Mouse (Mus musculus): ENCODE data around the gene Enah. TPM values are rescaled to one million over a fixed set of nuclear protein-coding genes. Genes with fewer than 3 reads are reported as not detected.
A peak's percentile ranks its signal among the peaks of the same experiment; 100 is the strongest.

The Enah gene
- polyA plus RNA-seq, 1 experiment from 2014 or later, result 37.9 TPM

DNA sequence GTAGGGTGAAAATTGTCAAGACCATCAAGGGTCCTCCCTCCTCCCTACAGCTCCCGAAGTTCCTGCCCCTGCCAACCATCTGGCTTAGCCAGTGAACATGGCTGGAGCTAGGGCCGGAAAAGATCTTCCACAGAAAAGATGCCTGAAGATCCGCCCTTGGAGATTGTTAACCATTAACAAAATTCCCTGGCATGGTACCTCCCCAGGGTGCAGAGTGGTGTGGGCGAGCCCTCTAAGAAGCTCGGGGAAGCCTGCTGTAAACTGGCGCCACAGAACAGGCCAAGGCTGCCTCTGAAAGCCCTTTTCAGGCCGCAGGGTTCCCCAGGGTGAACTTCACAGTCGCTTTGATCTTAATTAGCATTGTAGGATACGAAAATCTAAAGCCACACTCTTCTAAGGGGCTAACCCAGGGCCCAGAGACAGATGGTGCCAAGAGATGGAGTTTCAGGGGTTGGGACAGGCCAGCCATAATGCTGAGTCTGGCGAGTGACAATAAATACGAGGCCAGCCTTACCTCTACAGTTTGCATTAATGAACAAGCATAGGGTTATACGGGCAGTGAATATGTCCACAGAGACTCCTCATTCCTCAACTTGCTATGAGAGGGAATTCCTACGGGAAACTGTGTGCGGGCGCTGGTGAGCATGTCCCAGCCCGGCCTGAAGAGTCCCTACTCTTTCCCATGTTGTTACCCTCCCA lies 157.0 kb downstream of the Enah start:
- Histone ChIP-seq H3K4me1 (replicated peaks) (peaks cover 7% of the 10 kb centered on the region), H3K9me3 (no peaks in the 10 kb centered on the region), H3K4me3 (no peak overlapping the region), H3K9ac (no peak overlapping the region), H3K4me2 (no peak overlapping the region), H3K36me3 (no peaks in the 10 kb centered on the region), H3K27me3 (0 out of 2 replicates have a peak, but pooled peaks cover 3% of the 10 kb centered on the region), H3K27ac (no peak overlapping the region)
- ATAC-seq (ENCODE audit: low FRiP score), result no peak
- 47% methylated on average over 16 of the region's 16 CpGs for WGBS

DNA sequence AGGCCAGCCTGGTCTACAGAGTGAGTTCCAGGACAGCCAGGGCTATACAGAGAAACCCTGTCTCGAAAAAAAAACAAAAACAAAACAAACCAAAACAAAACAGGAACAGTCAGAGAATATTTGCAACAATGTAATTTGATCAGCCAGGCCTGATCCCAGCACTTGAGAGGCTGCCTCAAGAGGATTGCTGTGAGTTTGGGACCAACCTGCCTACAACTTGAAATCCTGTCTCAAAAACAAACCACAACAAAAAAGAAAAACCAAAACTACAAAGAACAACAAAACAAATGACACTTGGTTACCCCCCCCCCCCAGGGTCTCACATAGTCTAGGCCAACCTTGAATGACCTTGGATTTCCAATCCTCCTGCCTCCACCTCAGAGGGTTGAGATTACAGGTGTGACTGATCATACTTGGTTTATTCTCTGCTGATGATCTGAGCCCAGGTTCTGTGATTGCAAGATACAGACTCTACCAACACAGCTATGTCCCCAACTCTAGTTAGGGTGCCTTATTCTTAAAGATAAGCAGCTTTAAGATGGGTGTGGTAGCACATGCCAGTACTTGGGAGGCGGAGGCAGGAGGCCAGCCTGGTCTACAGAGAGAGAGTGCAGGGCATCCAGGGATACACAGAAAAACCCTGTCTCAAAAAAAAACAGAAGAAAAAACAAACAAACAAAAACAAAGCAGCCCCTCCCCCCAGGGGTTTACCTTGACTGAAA lies 158.4 kb downstream of the Enah start:
- Histone ChIP-seq H3K36me3 (no peaks in the 10 kb centered on the region), H3K27ac (no peak overlapping the region), H3K4me2 (no peak overlapping the region), H3K4me1 (replicated peaks) (peaks cover 7% of the 10 kb centered on the region), H3K4me3 (no peak overlapping the region), H3K9me3 (no peaks in the 10 kb centered on the region), H3K9ac (no peak overlapping the region), H3K27me3 (0 out of 2 replicates have a peak, but pooled peaks cover 3% of the 10 kb centered on the region)
- 76% methylated on average over 2 of the region's 2 CpGs for WGBS
- no peak for ATAC-seq (ENCODE audit: low FRiP score)

DNA sequence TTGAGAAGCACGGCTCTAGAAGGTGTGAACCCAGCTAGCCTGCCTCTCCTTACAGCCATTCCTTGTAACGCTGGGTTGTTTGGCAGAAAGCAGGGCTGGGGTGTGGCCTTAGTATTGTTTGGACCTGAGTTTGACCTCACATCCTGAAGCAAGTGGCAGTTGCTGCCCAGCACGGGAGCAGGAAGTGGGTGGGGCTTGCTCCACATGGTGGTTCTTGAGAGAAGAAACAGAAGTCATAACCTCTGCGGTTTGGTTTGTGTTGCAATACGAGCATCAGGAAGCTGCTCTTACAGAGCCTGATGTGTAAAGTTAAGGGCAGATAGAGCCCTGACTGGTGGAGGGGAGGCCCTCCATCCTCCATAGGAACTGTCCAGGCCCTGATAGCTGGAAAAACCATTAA lies 159.1 kb downstream of the Enah start:
- Histone ChIP-seq H3K9ac (no peak overlapping the region), H3K27me3 (0 out of 2 replicates have a peak, but pooled peaks cover 3% of the 10 kb centered on the region), H3K36me3 (no peaks in the 10 kb centered on the region), H3K4me2 (no peak overlapping the region), H3K9me3 (no peaks in the 10 kb centered on the region), H3K27ac (no peak overlapping the region), H3K4me1 (replicated peaks) (peaks cover 7% of the 10 kb centered on the region), H3K4me3 (no peak overlapping the region)
- 40% methylated on average over 5 of the region's 5 CpGs for WGBS
- ATAC-seq (ENCODE audit: low FRiP score), result no peak

DNA sequence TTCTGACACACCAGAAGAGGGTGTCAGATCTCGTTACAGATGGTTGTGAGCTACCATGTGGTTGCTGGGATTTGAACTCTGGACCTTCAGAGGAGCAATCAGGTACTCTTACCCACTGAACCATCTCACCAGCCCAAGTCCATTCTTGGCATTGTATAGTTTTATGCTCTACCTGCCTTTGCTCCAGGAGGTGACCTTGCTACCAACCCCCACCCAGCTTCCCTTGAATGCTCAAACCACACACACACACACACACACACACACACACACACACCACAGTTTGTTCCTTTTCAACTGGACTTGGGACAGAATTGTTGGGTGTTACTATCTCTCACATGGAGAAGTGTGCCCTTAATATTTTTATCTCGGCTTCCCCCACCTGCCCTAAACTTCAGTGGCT lies 163.5 kb downstream of the Enah start:
- 94% methylated on average over 2 of the region's 2 CpGs for WGBS
- no peak overlapping the region for H3K4me2 ChIP-seq
- no peaks in the 10 kb centered on the region for H3K9me3 ChIP-seq
- no peak overlapping the region for H3K27ac ChIP-seq
- no peaks in the 10 kb centered on the region for H3K36me3 ChIP-seq
- no peak overlapping the region for H3K9ac ChIP-seq
- no peak overlapping the region for H3K4me3 ChIP-seq
- no peak for ATAC-seq (ENCODE audit: low FRiP score)
- peaks cover 9% of the 10 kb centered on the region for H3K4me1 ChIP-seq (replicated peaks)
- H3K27me3 ChIP-seq, result 0 out of 2 replicates have a peak, but pooled peaks cover 3% of the 10 kb centered on the region

DNA sequence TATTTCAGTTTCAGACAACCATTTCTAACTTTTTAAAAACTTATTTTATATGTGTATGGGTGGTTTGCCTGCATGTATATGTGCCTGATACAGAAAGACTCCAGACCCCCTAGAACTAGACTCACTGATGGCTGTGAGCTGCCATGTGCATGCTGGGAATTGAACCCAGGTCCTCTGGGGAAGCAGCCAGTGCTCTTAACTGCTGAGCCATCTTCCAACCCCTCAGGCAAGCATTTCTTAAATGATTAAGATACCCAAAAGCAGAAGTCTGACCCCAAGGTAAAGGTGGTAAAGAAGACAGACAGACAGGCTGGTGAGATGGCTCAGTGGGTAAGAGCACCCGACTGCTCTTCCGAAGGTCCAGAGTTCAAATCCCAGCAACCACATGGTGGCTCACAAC lies 165.0 kb downstream of the Enah start:
- Histone ChIP-seq H3K27me3 (0 out of 2 replicates have a peak, but pooled peaks cover 3% of the 10 kb centered on the region), H3K4me2 (no peak overlapping the region), H3K9me3 (no peaks in the 10 kb centered on the region), H3K9ac (no peak overlapping the region), H3K27ac (no peak overlapping the region), H3K4me3 (no peak overlapping the region), H3K36me3 (no peaks in the 10 kb centered on the region), H3K4me1 (replicated peaks) (peaks cover 9% of the 10 kb centered on the region)
- no peak for ATAC-seq (ENCODE audit: low FRiP score)
- 98% methylated on average over 2 of the region's 2 CpGs for WGBS

DNA sequence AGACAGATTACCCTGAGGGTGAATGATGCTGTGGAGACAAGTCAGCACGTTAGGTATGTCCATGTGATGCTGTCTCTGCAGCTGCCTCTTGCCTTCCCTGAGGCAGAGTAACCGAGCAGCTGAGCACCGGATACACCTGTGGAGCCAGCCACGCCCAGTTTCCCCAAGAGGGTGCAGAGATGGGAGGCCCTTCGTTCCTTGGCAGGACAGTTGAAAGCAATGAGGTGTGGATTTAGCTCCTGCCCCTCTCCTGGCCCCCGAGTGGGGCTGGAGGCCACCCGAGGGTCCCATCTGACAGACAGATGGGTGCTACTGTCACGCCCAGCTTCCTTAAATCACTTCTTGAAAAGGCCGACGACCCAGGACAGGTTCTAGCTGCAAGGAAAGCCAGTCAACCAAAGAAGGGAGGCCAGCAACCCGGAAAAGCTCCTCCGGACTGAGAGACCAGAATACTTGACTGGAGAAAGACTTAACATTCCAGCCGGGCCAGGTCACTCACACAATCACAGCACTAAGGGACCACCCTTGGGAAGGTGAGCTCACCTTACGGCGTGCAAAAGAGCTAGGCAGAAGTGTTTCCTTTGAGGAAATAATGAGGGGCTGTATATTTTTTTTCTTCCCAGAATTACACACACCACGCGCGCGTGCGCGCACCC lies 166.6 kb downstream of the Enah start:
- H3K27ac ChIP-seq, result no peak overlapping the region
- ATAC-seq (ENCODE audit: low FRiP score), result no peak
- WGBS, result 14% methylated on average over 21 of the region's 21 CpGs
- 0 out of 2 replicates have a peak, but pooled peaks cover 3% of the 10 kb centered on the region for H3K27me3 ChIP-seq
- H3K9me3 ChIP-seq, result no peaks in the 10 kb centered on the region
- H3K36me3 ChIP-seq, result no peaks in the 10 kb centered on the region
- H3K4me1 ChIP-seq (replicated peaks), result peaks cover 9% of the 10 kb centered on the region
- H3K9ac ChIP-seq, result peak overlapping the region; percentile 24; the same call in 1 of the 2 replicates
- no peak overlapping the region for H3K4me3 ChIP-seq
- peak overlapping the region; percentile 39 for H3K4me2 ChIP-seq

DNA sequence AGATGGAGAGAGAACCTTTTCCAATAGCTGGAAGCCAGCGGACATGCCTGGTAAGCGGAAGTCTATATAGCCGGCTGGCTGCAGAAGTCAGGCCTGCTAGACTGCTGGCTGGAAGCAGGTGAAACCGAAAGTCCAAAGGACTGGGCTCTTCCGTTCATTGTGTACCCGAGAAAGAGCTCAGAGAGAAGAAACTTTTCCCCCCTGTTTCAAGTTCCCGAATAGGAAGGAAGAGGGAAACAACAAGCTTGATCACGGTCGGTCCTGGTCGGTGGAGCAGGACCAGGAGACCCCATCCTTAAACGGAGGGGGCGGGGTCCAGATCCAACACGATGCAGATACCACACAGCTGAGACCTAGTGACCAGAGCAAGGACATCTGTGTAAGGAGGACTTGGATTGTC lies 167.3 kb downstream of the Enah start:
- no peak overlapping the region for H3K27ac ChIP-seq
- H3K9ac ChIP-seq, result no peak overlapping the region
- H3K36me3 ChIP-seq, result no peaks in the 10 kb centered on the region
- no peaks in the 10 kb centered on the region for H3K9me3 ChIP-seq
- no peak overlapping the region for H3K4me2 ChIP-seq
- 54% methylated on average over 13 of the region's 13 CpGs for WGBS
- no peak overlapping the region for H3K4me3 ChIP-seq
- peaks cover 9% of the 10 kb centered on the region for H3K4me1 ChIP-seq (replicated peaks)
- H3K27me3 ChIP-seq, result 0 out of 2 replicates have a peak, but pooled peaks cover 3% of the 10 kb centered on the region
- ATAC-seq (ENCODE audit: low FRiP score), result no peak

DNA sequence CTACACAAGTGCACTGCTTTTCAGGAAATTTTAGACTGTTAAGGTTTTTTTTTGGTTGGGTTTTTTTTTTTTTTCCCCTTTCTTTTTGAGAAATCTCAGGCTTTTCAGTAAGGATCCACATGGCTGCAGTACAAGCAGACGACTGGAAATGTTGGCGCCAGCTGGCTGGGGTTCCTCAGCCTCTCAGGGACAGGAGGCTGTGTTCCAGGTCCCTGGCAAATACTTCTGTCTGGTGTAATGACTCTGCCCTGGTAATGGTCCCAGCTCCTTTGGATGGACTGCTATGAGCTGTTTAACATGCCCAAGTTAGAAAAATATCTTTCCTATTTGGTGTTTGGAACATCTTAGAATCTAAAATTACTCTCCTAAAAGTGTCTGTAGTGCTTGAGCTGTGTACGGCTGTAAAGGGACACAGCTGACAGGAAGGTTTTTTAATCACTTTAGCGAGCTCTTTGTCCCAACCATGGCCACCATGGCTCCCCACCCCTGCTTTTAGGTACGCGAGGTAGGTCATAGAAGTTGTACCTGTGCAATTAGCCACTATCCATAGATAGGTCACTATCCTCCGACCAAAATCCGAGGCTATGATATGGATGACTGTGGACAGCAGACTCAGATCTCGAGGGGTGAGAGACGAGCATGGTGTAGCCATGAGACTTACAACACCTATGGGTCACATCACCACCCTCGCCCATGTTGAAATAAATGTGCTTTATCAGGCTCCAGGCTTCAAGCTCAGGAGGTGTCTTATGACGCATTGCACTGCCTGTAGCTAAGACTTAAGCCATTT lies 168.1 kb downstream of the Enah start:
- Histone ChIP-seq H3K4me1 (replicated peaks) (peaks cover 9% of the 10 kb centered on the region), H3K4me2 (no peak overlapping the region), H3K27ac (no peak overlapping the region), H3K9ac (no peak overlapping the region), H3K27me3 (0 out of 2 replicates have a peak, but pooled peaks cover 3% of the 10 kb centered on the region), H3K36me3 (no peaks in the 10 kb centered on the region), H3K4me3 (no peak overlapping the region), H3K9me3 (no peaks in the 10 kb centered on the region)
- 92% methylated on average over 12 of the region's 12 CpGs for WGBS
- no peak for ATAC-seq (ENCODE audit: low FRiP score)

DNA sequence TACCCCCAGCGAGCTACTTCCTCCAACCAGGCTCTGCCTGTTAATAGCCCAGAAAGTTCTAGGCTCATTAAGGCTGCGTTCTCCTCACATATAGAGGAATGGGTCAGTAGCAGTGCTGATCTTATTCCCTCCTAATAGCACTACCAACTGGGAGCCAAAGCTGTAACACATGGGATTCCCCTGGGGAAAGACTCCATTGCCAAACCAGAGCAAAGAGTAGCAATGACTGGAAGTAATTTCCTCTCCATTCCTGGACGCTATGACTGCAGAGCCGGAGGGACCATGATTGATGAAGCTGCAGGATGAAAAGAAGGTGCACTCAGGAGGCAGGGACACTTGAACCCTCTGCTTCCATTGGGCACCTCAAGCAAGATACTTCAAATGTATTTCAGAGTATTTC lies 169.3 kb downstream of the Enah start:
- no peak for ATAC-seq (ENCODE audit: low FRiP score)
- Histone ChIP-seq H3K27ac (no peak overlapping the region), H3K4me1 (replicated peaks) (peaks cover 9% of the 10 kb centered on the region), H3K9ac (no peak overlapping the region), H3K27me3 (0 out of 2 replicates have a peak, but pooled peaks cover 3% of the 10 kb centered on the region), H3K36me3 (no peaks in the 10 kb centered on the region), H3K9me3 (no peaks in the 10 kb centered on the region), H3K4me3 (no peak overlapping the region), H3K4me2 (no peak overlapping the region)
- WGBS, result 57% methylated on average over 4 of the region's 4 CpGs

DNA sequence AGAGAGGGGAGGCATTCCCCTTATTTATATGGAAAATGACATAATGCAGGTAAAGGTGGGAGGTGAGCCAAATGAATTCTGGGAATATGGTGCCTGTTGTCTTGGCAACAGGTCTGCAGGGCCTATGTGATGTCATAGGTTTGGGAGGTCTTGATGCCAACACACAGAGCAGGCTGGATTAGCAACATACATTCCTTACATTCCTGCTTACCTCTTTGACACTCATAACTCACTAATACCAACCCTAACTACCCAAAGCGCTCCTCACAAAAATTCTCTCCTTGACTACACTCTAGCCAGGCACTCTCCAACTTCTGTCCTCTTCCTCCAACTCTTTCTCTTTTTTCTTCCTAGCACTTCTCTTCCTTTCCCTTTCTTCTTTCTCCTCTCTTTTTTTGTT lies 171.6 kb downstream of the Enah start:
- Histone ChIP-seq H3K27ac (no peak overlapping the region), H3K4me2 (no peak overlapping the region), H3K9ac (no peak overlapping the region), H3K27me3 (0 out of 2 replicates have a peak, but pooled peaks cover 7% of the 10 kb centered on the region), H3K36me3 (no peaks in the 10 kb centered on the region), H3K9me3 (no peaks in the 10 kb centered on the region), H3K4me3 (no peak overlapping the region), H3K4me1 (replicated peaks) (peaks cover 8% of the 10 kb centered on the region)
- no peak for ATAC-seq (ENCODE audit: low FRiP score)
- 93% methylated on average over 1 of the region's 1 CpGs for WGBS

DNA sequence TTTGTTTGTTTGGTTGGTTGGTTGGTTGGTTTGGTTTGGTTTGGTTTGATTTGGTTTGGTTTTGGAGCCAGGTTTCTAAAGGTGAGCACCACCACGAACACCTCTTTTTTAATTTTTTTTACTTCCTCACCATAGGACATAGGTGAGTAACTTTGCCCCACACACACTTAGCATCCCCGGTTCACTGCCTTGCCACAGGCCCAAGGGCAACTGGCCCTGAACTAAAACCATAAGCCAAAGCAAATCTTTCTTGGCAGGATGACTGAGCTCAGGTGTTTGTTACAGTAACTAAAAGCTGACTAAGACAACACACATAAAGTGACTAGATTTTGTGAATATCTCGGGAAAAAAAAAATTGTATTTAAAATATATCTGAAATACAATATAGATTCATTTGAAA lies 172.4 kb downstream of the Enah start:
- H3K4me1 ChIP-seq (replicated peaks), result peaks cover 8% of the 10 kb centered on the region
- no peak for ATAC-seq (ENCODE audit: low FRiP score)
- H3K9ac ChIP-seq, result no peak overlapping the region
- no peaks in the 10 kb centered on the region for H3K36me3 ChIP-seq
- no peaks in the 10 kb centered on the region for H3K9me3 ChIP-seq
- 0 out of 2 replicates have a peak, but pooled peaks cover 4% of the 10 kb centered on the region for H3K27me3 ChIP-seq
- no peak overlapping the region for H3K27ac ChIP-seq
- no peak overlapping the region for H3K4me3 ChIP-seq
- H3K4me2 ChIP-seq, result no peak overlapping the region
- WGBS, result 93% methylated on average over 3 of the region's 3 CpGs
